Mouse (Mus musculus): ENCODE measurements at regions not wholly inside any gene's neighbourhood (a gene's known extent, or its start where the extent isn't known, plus 50 kb on each side); places are given as distances from the start of the nearest gene placed in this dataset.

DNA sequence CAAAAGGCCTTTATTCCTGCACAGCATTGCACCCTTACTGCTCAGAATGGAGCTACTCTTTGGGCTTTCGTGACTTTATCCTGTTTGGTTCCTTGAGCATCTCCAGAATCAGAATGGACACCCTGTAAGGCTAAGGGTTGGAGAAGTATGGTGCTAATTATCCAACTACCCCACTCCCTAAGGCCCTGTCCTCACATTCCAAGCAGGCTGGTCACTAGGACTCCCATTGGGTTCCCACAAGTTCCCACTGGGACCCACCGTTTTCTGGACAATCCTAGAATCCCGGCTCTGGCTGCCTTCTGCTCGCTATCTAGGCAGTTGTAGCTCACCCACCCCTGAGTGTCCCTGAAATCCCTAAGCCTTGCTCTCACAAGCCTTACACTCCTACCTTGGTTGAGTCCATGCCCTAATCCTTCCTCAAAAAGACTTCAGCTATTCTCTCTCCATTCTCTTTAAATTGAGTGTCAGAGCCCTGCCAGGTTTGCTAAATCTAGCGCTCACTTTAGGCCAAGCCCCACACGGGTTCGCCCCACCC is 146.1 kb downstream of the Efcab1 start:
- Histone ChIP-seq H3K27me3 (ENCODE audit: insufficient read depth, low read length) (no peaks in the 10 kb centered on the region), H3K9me3 (ENCODE audit: low read length) (no peaks in the 10 kb centered on the region), H3K4me3 (ENCODE audit: low read length) (peak overlapping the region; percentile 12; the same call in 1 of the 2 replicates), H3K9ac (replicated peaks; ENCODE audit: low read length) (no peak overlapping the region), H3K4me2 (replicated peaks; ENCODE audit: low read depth, low read length) (peak overlapping the region; percentile 47), H3K27ac (ENCODE audit: low read length) (peak overlapping the region; percentile 84), H3K36me3 (ENCODE audit: insufficient read depth, low read length) (no peaks in the 10 kb centered on the region), H3K4me1 (ENCODE audit: insufficient read depth, low read length) (peaks cover 29% of the 10 kb centered on the region)
- WGBS = 24% methylated on average over 7 of the region's 7 CpGs
- ATAC-seq (ENCODE audit: low FRiP score, low TSS enrichment) = peak; percentile 33

DNA sequence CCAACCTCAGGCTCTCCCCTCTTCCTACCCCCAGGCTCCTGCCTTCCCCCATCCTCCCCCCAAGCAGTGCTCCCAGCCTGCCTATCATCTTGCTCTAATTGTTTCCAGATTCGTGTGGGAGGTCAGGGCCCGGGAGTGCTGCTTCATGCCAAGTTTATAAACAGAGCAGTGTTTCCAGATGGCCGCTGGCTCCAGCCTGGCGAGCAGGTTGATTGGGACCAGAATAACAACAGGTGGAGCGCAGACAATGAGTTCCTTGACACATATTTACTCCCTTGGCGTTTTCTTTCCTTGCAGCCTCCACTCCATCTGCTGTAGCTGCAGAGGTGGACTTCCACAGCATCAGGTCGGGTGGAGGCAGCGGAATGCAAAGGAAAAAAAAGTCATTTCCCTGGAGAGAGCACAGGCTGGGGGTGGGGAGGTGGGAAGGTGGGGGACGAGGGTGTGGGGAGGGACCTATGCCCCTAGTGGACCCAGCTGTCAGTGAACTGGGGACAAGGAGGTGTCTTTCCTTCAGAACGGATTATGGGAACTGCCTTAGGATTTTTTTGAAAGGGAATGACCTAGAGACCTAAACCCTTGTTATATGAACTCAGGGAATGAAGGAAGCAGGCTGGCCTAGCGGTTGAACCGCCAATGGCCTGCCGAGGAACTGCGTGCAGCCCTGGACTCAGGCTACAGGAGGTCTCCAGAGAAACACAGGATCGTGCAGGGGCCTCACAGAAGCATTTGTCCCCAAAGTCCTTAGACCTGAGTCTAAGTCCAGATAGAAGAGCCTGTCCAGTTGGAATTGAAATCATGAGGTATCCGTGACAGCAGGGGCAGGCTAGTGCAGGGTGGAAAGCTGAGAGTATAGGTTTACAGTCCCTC is 146.8 kb downstream of the Efcab1 start:
- Histone ChIP-seq H3K36me3 (ENCODE audit: insufficient read depth, low read length) (no peaks in the 10 kb centered on the region), H3K27me3 (ENCODE audit: insufficient read depth, low read length) (no peaks in the 10 kb centered on the region), H3K9me3 (ENCODE audit: low read length) (no peaks in the 10 kb centered on the region), H3K27ac (ENCODE audit: low read length) (peak overlapping the region; percentile 84), H3K4me2 (replicated peaks; ENCODE audit: low read depth, low read length) (peak overlapping the region; percentile 47), H3K4me3 (ENCODE audit: low read length) (peak overlapping the region; percentile 12; the same call in 1 of the 2 replicates), H3K4me1 (ENCODE audit: insufficient read depth, low read length) (peaks cover 29% of the 10 kb centered on the region), H3K9ac (replicated peaks; ENCODE audit: low read length) (peak overlapping the region; percentile 36; the same call in 1 of the 2 replicates)
- peak; percentile 93 for ATAC-seq (ENCODE audit: low FRiP score, low TSS enrichment)
- WGBS = 3% methylated on average over 16 of the region's 16 CpGs

DNA sequence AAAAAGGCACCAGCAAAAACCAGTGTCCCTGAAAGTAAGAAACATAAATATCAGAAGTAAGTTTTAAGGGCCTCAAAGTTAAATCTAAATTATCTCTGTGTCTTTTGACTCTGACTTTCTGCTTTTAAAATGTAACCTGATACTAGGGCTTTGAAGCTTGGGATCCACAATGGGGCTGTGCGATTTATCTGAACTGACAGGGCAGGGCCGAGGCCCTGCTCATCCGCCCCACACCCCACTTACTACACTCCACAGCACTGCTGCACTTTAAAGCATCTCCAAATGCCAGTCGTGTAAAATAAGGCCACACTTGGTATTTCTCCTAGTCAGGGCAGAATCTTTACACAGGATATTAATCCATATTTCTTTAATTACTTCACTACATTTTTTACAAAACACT is 147.4 kb downstream of the Efcab1 start:
- peaks cover 29% of the 10 kb centered on the region for H3K4me1 ChIP-seq (ENCODE audit: insufficient read depth, low read length)
- H3K36me3 ChIP-seq (ENCODE audit: insufficient read depth, low read length) = no peaks in the 10 kb centered on the region
- 13% methylated on average over 4 of the region's 4 CpGs for WGBS
- peak overlapping the region; percentile 84; the same call in 1 of the 2 replicates for H3K27ac ChIP-seq (ENCODE audit: low read length)
- no peak overlapping the region for H3K9ac ChIP-seq (replicated peaks; ENCODE audit: low read length)
- ATAC-seq (ENCODE audit: low FRiP score, low TSS enrichment) = peak; percentile 77
- no peaks in the 10 kb centered on the region for H3K9me3 ChIP-seq (ENCODE audit: low read length)
- H3K4me2 ChIP-seq (replicated peaks; ENCODE audit: low read depth, low read length) = peak overlapping the region; percentile 47
- no peak overlapping the region for H3K4me3 ChIP-seq (ENCODE audit: low read length)
- no peaks in the 10 kb centered on the region for H3K27me3 ChIP-seq (ENCODE audit: insufficient read depth, low read length)

DNA sequence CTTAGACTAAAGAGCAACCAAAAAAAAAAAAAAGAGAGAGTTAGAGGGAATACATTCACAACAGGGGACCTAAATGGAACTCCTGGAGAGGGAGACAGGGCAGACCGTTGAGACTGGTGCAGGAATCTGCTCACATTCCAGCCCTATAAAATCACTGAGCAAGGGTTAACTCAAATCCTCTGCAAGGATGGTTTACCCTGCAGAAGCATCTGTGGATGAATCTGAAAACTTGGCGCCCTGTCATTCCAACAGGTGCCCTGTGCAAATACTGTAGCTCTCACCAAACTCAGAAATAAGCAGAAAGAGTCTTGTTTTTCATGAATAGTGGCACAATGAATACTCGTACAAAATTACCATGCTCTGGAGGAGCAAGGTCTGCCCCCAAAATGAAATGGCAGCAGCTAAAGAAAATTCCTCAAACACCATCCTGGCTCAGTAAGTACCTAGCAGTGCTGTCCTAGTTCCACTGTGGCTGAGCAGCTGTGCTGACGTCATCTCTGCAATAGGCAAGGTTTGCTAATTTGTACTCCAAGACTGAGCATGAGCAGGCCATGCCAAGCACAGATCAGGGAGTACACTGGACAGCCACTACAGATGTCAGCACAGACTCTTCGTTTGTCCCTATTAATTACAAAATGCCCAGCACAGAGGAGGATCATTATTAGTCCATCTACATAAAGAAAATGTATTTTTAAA is 148.0 kb downstream of the Efcab1 start:
- H3K27me3 ChIP-seq (ENCODE audit: insufficient read depth, low read length) = no peaks in the 10 kb centered on the region
- 43% methylated on average over 5 of the region's 5 CpGs for WGBS
- ATAC-seq (ENCODE audit: low FRiP score, low TSS enrichment) = no peak
- no peaks in the 10 kb centered on the region for H3K36me3 ChIP-seq (ENCODE audit: insufficient read depth, low read length)
- no peak overlapping the region for H3K27ac ChIP-seq (ENCODE audit: low read length)
- H3K9ac ChIP-seq (replicated peaks; ENCODE audit: low read length) = no peak overlapping the region
- no peaks in the 10 kb centered on the region for H3K9me3 ChIP-seq (ENCODE audit: low read length)
- peaks cover 29% of the 10 kb centered on the region for H3K4me1 ChIP-seq (ENCODE audit: insufficient read depth, low read length)
- H3K4me2 ChIP-seq (replicated peaks; ENCODE audit: low read depth, low read length) = no peak overlapping the region
- H3K4me3 ChIP-seq (ENCODE audit: low read length) = no peak overlapping the region

DNA sequence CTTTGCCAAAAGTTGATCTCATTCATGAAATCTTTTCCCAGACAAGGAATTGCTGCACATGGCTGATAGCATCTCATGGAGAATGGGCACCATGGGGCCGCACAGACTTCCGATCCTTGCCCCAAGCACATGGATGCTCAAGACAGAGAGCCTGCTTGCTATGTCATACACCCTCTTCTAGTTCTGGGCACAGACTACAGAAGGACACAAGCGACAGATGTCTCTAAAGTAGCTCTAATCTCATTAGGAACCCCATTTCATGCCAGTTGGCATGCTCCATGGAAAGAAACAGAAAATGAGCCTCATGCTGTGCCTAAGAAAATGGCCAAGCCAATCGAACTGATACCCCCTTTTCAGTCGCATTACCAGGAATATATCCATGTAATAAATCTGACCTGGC is 149.3 kb downstream of the Efcab1 start:
- H3K9ac ChIP-seq (replicated peaks; ENCODE audit: low read length) = no peak overlapping the region
- H3K4me2 ChIP-seq (replicated peaks; ENCODE audit: low read depth, low read length) = no peak overlapping the region
- peaks cover 29% of the 10 kb centered on the region for H3K4me1 ChIP-seq (ENCODE audit: insufficient read depth, low read length)
- no peak overlapping the region for H3K4me3 ChIP-seq (ENCODE audit: low read length)
- H3K27me3 ChIP-seq (ENCODE audit: insufficient read depth, low read length) = no peaks in the 10 kb centered on the region
- no peak for ATAC-seq (ENCODE audit: low FRiP score, low TSS enrichment)
- no peaks in the 10 kb centered on the region for H3K36me3 ChIP-seq (ENCODE audit: insufficient read depth, low read length)
- WGBS = 81% methylated on average over 5 of the region's 5 CpGs
- H3K9me3 ChIP-seq (ENCODE audit: low read length) = no peaks in the 10 kb centered on the region
- no peak overlapping the region for H3K27ac ChIP-seq (ENCODE audit: low read length)

DNA sequence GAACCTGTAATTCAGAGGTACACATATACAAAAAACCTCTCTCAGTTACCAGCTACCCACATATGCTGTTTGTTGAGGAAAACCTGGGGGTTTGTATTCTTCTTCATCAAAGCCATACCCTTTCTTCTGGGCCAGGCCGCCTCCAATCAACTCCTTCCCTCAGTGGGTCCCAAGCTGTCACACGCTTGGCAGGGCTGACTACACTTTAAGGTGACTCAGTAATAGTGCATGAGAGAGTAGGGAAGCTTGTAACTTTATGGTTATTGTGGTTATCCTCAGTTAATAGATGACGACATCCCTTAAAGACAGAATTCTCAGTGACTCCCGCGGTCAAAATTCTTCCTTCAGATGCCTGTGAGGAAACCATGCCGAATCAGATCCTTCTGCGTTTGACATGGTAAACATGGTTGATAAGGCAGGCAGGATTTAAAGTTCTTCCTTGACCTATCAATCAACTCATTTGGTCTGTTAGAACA is 164.1 kb downstream of the Efcab1 start:
- no peak overlapping the region for H3K27ac ChIP-seq (ENCODE audit: low read length)
- no peaks in the 10 kb centered on the region for H3K9me3 ChIP-seq (ENCODE audit: low read length)
- no peaks in the 10 kb centered on the region for H3K36me3 ChIP-seq (ENCODE audit: insufficient read depth, low read length)
- H3K4me2 ChIP-seq (replicated peaks; ENCODE audit: low read depth, low read length) = no peak overlapping the region
- H3K9ac ChIP-seq (replicated peaks; ENCODE audit: low read length) = no peak overlapping the region
- no peaks in the 10 kb centered on the region for H3K27me3 ChIP-seq (ENCODE audit: insufficient read depth, low read length)
- no peak overlapping the region for H3K4me3 ChIP-seq (ENCODE audit: low read length)
- WGBS = 83% methylated on average over 7 of the region's 7 CpGs
- H3K4me1 ChIP-seq (ENCODE audit: insufficient read depth, low read length) = no peaks in the 10 kb centered on the region
- ATAC-seq (ENCODE audit: low FRiP score, low TSS enrichment) = no peak

DNA sequence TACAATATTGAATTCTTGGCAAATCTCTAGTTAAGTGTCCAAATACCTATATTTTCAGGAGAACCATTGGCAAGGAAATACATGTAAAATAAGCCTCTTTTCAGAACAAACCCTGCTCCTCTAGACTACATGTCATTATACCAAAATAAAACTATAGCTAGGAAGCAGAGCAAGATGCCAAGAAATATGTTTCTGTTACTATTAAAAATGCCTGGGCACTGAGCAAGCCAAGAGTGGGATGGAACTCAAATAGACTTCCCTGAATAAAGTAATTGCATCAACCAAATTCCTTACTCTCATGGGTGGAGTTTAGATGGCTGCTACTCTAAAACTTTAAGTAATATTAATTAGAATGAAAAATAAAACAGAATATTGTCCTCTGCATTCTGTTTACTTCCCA is 168.0 kb downstream of the Efcab1 start:
- Histone ChIP-seq H3K27ac (ENCODE audit: low read length) (no peak overlapping the region), H3K9ac (replicated peaks; ENCODE audit: low read length) (no peak overlapping the region), H3K4me3 (ENCODE audit: low read length) (no peak overlapping the region), H3K27me3 (ENCODE audit: insufficient read depth, low read length) (no peaks in the 10 kb centered on the region), H3K36me3 (ENCODE audit: insufficient read depth, low read length) (no peaks in the 10 kb centered on the region), H3K9me3 (ENCODE audit: low read length) (no peaks in the 10 kb centered on the region), H3K4me1 (ENCODE audit: insufficient read depth, low read length) (no peaks in the 10 kb centered on the region), H3K4me2 (replicated peaks; ENCODE audit: low read depth, low read length) (no peak overlapping the region)
- ATAC-seq (ENCODE audit: low FRiP score, low TSS enrichment) = no peak

DNA sequence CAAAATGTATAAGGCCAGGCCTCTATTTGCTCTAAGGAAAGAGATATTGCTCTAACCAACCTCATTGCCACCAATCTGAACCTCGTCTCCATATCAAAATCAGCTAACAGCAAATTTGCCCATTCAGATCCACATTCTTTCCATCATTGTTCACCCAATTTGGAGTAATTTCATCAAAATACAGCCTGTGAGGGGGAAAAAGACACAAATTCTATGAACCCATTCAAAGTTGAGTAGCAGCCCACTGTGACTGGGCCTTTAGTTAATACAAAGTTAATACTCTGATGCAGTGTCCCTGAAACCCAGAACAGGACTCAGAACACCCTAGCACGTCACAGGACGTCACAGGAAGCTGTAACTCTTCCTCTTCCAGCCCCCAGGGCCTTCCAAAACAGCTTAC is 177.3 kb downstream of the Efcab1 start:
- Histone ChIP-seq H3K9me3 (ENCODE audit: low read length) (no peaks in the 10 kb centered on the region), H3K27me3 (ENCODE audit: insufficient read depth, low read length) (no peaks in the 10 kb centered on the region), H3K4me3 (ENCODE audit: low read length) (no peak overlapping the region), H3K9ac (replicated peaks; ENCODE audit: low read length) (no peak overlapping the region; the same call in 1 of the 2 replicates), H3K4me2 (replicated peaks; ENCODE audit: low read depth, low read length) (peak overlapping the region; percentile 86; the same call in 1 of the 2 replicates), H3K36me3 (ENCODE audit: insufficient read depth, low read length) (no peaks in the 10 kb centered on the region), H3K27ac (ENCODE audit: low read length) (peak overlapping the region; percentile 94), H3K4me1 (ENCODE audit: insufficient read depth, low read length) (peaks cover 14% of the 10 kb centered on the region)
- 43% methylated on average over 3 of the region's 3 CpGs for WGBS
- no peak for ATAC-seq (ENCODE audit: low FRiP score, low TSS enrichment)

DNA sequence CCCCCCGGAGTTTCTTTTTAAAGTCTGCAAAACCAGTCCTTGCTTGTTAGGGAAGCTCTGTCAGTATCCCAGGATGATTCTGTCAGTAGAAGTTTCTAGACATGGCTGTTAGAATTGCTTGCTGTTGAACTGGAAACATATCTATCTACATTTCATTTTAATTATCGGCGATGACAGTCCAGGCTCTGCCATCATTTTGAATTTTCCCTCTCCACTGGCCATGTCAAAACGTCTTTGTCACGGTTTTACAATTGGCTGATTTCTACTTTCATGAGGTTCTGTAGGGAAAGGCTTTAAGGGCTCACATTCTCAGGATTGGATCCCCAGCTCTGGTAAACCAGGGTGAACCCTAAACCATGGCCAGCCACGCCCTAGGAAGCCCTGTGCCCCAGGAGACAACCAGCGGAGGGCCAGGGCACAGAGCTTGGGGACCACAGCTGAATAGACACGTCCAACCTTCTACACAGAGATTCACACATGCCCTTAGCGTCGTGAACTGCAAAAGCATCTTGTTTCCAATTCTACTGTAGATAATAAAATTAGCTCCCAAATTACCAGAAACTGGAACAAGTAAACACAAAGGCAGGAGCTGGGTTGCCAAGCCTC is 177.8 kb downstream of the Efcab1 start:
- Histone ChIP-seq H3K4me3 (ENCODE audit: low read length) (peak overlapping the region; percentile 54), H3K27me3 (ENCODE audit: insufficient read depth, low read length) (no peaks in the 10 kb centered on the region), H3K4me2 (replicated peaks; ENCODE audit: low read depth, low read length) (peak overlapping the region; percentile 86), H3K4me1 (ENCODE audit: insufficient read depth, low read length) (peaks cover 14% of the 10 kb centered on the region), H3K27ac (ENCODE audit: low read length) (peak overlapping the region; percentile 94), H3K9me3 (ENCODE audit: low read length) (no peaks in the 10 kb centered on the region), H3K36me3 (ENCODE audit: insufficient read depth, low read length) (no peaks in the 10 kb centered on the region), H3K9ac (replicated peaks; ENCODE audit: low read length) (peak overlapping the region; percentile 69)
- ATAC-seq (ENCODE audit: low FRiP score, low TSS enrichment) = peak; percentile 65
- 17% methylated on average over 10 of the region's 10 CpGs for WGBS

Measured in kidney, embryonic 16.5 days (tissue).